Mouse (Mus musculus) induced T-regulatory cell, adult 2 months (primary cell): Measurements from ENCODE around the gene Cd209e.
"Not testable (repeated sequence)": the region's sequence is repeated elsewhere in the genome, so short reads cannot be mapped to it uniquely, and the experiment has no call there.

ENCODE experiments used
- DNase-seq: peaks from one replicate; pipeline ENCODE4 v3.0.0-alpha.2; 2012; ENCODE audit warnings: low read depth

Gene Cd209e

GRCm38 (mm10) chr8:3854209-3854608 is at the start of gene Cd209e:
Gene Cd209e, minus strand, starts transcription at chr8:3854309.
- DNase-seq, result no peak

GRCm38 (mm10) chr8:3878455-3878854 is 24.3 kb upstream of the Cd209e start, which contains the start of gene Cd209d:
Gene Cd209d, minus strand, starts transcription at chr8:3878555.
- no peak for DNase-seq

- DNase-seq, result no peak
Observed at GRCm38 (mm10) chr8:3876121-3876520, 22.0 kb upstream of the Cd209e start.

GRCm38 (mm10) chr8:3862736-3863135 is 8.6 kb upstream of the Cd209e start:
- not testable (repeated sequence) for DNase-seq

- DNase-seq, result no peak
Observed at GRCm38 (mm10) chr8:3803091-3803490, 51.0 kb downstream of the Cd209e start.
